Mouse (Mus musculus) liver, embryonic 14.5 days (tissue): Measurements from ENCODE around the gene Crb3. TPM values are rescaled to one million over a fixed set of nuclear protein-coding genes. Genes with fewer than 3 reads are reported as not detected.

Experiments used
- ATAC-seq: fragments of 200-750 bp; cut with Nextera tagmentation; 2 replicates; pipeline ENCODE4 v1.8.0; 2017; ENCODE audit warnings: moderate number of reproducible peaks, mild to moderate bottlenecking, moderate library complexity; ENCODE audit not compliant: insufficient read depth
- DNase-seq, 3 experiments: peaks; one replicate each; pipeline ENCODE4 v3.0.0-alpha.2; 2012 to 2013; ENCODE audit warnings: low read depth in 3 of 3, low spot score in 3 of 3
- H3K27ac ChIP-seq: fragments of 300-500 bp; sonication (generic); 2 replicates; pipeline ENCODE4 v1.5.1; 2014; ENCODE audit warnings: moderate library complexity, mild to moderate bottlenecking, control low read depth, inconsistent platforms
- H3K27me3 ChIP-seq: fragments of 300-500 bp; sonication (generic); 2 replicates; pipeline ENCODE4 v1.6.1; 2014; ENCODE audit warnings: mild to moderate bottlenecking, low read length, moderate library complexity; ENCODE audit not compliant: control insufficient read depth, insufficient read depth
- H3K36me3 ChIP-seq: fragments of 300-500 bp; sonication (generic); replicated peaks from 2 replicates; pipeline ENCODE4 v1.6.1; 2014; ENCODE audit warnings: low read depth; ENCODE audit not compliant: control insufficient read depth, insufficient read depth
- H3K4me1 ChIP-seq, 2 experiments: fragments of 200-500 bp in 1 of 2; fragments of 300-500 bp in 1 of 2; sonication (generic) in 1 of 2; replicated peaks; 2 replicates each; pipeline ENCODE4 v1.6.1; 2012 to 2014; ENCODE audit warnings: antibody characterized with exemption in 1 of 2, inconsistent platforms in 1 of 2, low read length in 1 of 2; ENCODE audit not compliant: control insufficient read depth in 2 of 2, insufficient read depth in 2 of 2
- H3K4me2 ChIP-seq: fragments of 300-500 bp; sonication (generic); 2 replicates; pipeline ENCODE4 v1.6.1; 2014; ENCODE audit warnings: low read depth, mild to moderate bottlenecking, control low read depth, moderate library complexity
- H3K4me3 ChIP-seq, 2 experiments: fragments of 200-500 bp in 1 of 2; fragments of 300-500 bp in 1 of 2; sonication (generic) in 1 of 2; 2 replicates each; pipeline ENCODE4 v1.5.1; 2012 to 2014; ENCODE audit warnings: low read depth in 2 of 2, low read length in 2 of 2, mild to moderate bottlenecking in 2 of 2, control low read depth in 1 of 2, inconsistent platforms in 1 of 2, moderate library complexity in 1 of 2; ENCODE audit not compliant: insufficient read depth in 1 of 2
- H3K9ac ChIP-seq: fragments of 300-500 bp; sonication (generic); replicated peaks from 2 replicates; pipeline ENCODE4 v1.6.1; 2014; ENCODE audit warnings: mild to moderate bottlenecking, control low read depth, moderate library complexity
- H3K9me3 ChIP-seq: fragments of 300-500 bp; sonication (generic); 2 replicates; pipeline ENCODE4 v1.6.1; 2016; ENCODE audit warnings: low read length, mixed read lengths; ENCODE audit not compliant: control insufficient read depth
- CTCF ChIP-seq: IDR thresholded peaks from 2 replicates; pipeline ENCODE4 v1.5.1; 2016; ENCODE audit warnings: antibody characterized with exemption, low read depth, control low read depth
- EP300 ChIP-seq: IDR thresholded peaks from 2 replicates; pipeline ENCODE4 v1.6.1; 2016; ENCODE audit warnings: antibody characterized with exemption, low read depth
- WGBS: fragments of 180-500 bp; shearing (Covaris S2); extraction: QIAGEN DNeasy Blood & Tissue Kit; methylation state at CpG from one replicate; pipeline ENCODE4 v1.1.7; 2014; ENCODE audit not compliant: insufficient replicate concordance; 5-methylcytosine and 5-hydroxymethylcytosine counted together
- polyA plus RNA-seq, 2 experiments: library from polyadenylated mRNA; depleted of rRNA in 1 of 2; stranded (reverse) in 1 of 2; unstranded in 1 of 2; fragments of >200 nt; fragmentation: Nextera tagmentation in 1 of 2; extraction: Ambion mirVana in 1 of 2; gene quantifications; 2 replicates each; pipeline versions ENCODE4 v1.2.1 to v1.2.3; 2012 to 2014

Crb3 gene
- polyA plus RNA-seq, 2 experiments, result 4.4 to 6.1 TPM

DNA sequence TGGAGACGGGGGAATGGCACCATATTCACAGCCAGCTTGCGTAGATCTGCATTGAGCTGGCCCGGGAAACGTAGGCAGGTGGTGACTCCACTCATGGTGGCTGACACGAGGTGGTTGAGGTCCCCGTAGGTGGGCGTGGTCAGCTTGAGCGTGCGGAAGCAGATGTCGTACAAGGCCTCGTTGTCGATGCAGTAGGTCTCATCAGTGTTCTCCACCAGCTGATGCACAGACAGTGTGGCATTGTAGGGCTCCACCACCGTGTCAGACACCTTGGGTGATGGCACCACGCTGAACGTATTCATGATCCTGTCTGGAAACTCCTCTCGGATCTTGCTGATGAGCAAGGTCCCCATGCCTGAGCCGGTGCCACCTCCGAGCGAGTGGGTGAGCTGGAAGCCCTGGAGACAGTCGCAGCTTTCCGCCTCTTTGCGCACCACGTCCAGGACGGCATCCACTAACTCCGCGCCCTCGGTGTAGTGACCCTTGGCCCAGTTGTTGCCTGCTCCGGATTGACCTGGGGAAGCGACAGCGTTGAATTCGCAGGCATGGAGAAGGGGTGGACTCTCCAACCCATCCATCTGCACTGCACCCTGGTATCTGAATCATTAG is 22.4 kb downstream of the Crb3 start:
- DNase-seq, result no peak
- no peak for TF ChIP-seq EP300
- TF ChIP-seq CTCF, result no peak
- 82% methylated on average over 31 of the region's 31 CpGs for WGBS
- H3K9me3 ChIP-seq, result no peaks in the 10 kb centered on the region
- H3K4me2 ChIP-seq, result no peak overlapping the region
- H3K36me3 ChIP-seq, result no peaks in the 10 kb centered on the region
- no peaks in the 10 kb centered on the region; a peak in 1 of 4 replicates for H3K4me1 ChIP-seq
- no peak overlapping the region for H3K4me3 ChIP-seq
- H3K27me3 ChIP-seq, result no peaks in the 10 kb centered on the region
- no peak overlapping the region for H3K9ac ChIP-seq
- no peak overlapping the region for H3K27ac ChIP-seq
- no peak for ATAC-seq

DNA sequence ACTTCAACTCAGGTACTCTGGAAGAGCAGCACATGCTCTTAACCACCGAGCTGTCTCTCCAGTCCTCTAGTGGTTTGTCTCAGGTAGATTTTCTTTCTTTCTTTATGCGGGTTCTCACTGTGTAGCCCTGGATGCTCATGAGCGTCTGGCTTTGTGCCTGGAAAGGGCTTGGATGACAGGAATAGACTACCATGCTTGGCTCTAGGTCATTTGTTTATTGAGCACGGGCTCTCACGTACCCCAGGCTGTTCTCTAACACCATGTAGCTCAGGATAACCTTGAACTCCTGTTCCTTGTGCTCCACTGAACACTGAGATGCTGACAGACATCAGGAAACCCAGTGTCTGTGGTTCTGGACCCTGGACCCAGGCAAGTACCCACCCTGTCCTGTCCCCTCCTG is 23.6 kb downstream of the Crb3 start:
- TF ChIP-seq CTCF, result no peak
- H3K4me1 ChIP-seq, result no peaks in the 10 kb centered on the region; a peak in 1 of 4 replicates
- WGBS, result 53% methylated on average over 5 of the region's 5 CpGs
- no peak overlapping the region for H3K4me2 ChIP-seq
- no peak overlapping the region for H3K27ac ChIP-seq
- ATAC-seq (no peak), DNase-seq (no peak)
- H3K36me3 ChIP-seq, result no peaks in the 10 kb centered on the region
- no peaks in the 10 kb centered on the region for H3K9me3 ChIP-seq
- peaks cover 8% of the 10 kb centered on the region for H3K27me3 ChIP-seq
- H3K9ac ChIP-seq, result no peak overlapping the region
- no peak overlapping the region for H3K4me3 ChIP-seq

- Histone ChIP-seq H3K36me3 (no peaks in the 10 kb centered on the region), H3K4me3 (no peak overlapping the region), H3K9ac (no peak overlapping the region), H3K9me3 (no peaks in the 10 kb centered on the region), H3K4me2 (no peak overlapping the region), H3K27me3 (peaks cover 17% of the 10 kb centered on the region), H3K4me1 (no peaks in the 10 kb centered on the region), H3K27ac (no peak overlapping the region)
- TF ChIP-seq CTCF (no peak), EP300 (no peak)
- no peak for ATAC-seq
- 72% methylated on average over 11 of the region's 11 CpGs for WGBS
- DNase-seq, result no peak
Measured at GRCm38 (mm10) chr17:57085970-57086757, 27.3 kb downstream of the Crb3 start.

DNA sequence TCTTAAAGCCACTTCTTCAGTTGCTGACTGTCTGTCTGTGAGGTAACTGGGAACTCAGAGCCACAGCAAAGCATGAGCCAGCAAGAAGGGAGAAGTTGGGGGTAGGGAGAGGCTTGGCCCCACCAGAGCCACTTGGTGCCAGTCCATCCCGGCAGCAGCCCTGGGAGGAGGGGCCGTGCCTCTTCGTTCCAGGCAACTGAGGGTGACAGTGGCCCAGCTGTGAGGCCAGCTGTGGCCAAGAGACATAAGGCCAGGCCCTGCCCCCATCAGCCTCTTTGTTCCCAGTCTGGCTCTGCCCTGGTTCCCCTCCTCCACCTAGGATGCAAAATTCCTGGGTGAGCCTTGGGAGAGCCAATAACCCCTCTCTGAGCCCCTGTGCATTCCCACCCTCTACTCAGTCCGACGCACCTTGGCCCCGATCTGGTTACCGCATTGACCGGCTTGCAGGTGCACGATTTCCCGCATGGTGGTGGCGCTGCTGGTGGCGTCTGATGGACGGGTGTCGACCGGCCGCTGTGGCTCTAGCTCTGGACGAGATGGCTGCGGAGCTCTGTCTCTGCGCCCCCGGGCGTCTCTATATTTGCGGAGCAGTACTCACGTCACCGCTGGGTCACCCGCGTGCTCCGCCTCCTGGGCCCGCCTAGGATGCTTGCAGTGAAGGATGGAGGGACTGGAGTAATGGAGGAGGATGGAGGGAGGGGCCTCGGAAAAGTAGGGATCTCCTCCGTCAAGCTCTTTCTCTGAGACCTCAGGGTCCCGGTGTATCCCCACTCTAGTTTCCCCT is 28.3 kb downstream of the Crb3 start, which contains the start of gene Tubb4a:
Tubb4a (minus strand) TSS at position 734 of the 784 bp plus-strand sequence.
- Histone ChIP-seq H3K4me3 (no peak within 1 kb of the TSS), H3K4me1 (no peaks in the 10 kb centered on the region), H3K27ac (no peak within 1 kb of the TSS), H3K36me3 (no peaks in the 10 kb centered on the region), H3K4me2 (no peak within 1 kb of the TSS), H3K9ac (no peak within 1 kb of the TSS), H3K9me3 (no peaks in the 10 kb centered on the region), H3K27me3 (peaks cover 17% of the 10 kb centered on the region)
- 6% methylated on average over 31 of the region's 31 CpGs for WGBS
- DNase-seq (no peak), ATAC-seq (no peak)
- no peak for TF ChIP-seq EP300
- no peak for TF ChIP-seq CTCF

DNA sequence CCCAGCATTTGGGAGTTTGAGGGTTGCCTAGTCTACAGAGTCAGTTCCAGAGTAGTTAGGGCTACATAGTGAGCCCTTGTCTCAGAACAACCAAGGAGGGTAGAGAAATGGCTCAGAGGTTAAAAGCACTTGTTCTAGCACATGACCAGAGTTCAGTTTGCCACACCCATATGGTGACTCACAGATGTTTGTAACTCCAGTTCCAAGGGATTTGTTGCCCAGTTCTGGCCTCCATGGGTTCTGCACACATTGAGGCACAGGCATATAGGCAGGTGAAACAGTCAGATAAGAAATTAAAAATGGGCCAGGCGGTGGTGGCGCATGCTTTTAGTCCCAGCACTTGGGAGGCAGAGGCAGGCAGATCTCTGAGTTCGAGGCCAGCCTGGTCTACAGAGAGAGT is 35.3 kb downstream of the Crb3 start:
- Histone ChIP-seq H3K36me3 (no peaks in the 10 kb centered on the region), H3K4me1 (peaks cover 0 to 6% of the 10 kb centered on the region in 2 experiments; a peak in 1 of 4 replicates), H3K27ac (no peak overlapping the region), H3K4me3 (no peak overlapping the region), H3K9me3 (no peaks in the 10 kb centered on the region), H3K27me3 (no peaks in the 10 kb centered on the region; the same call in 1 of the 2 replicates), H3K9ac (no peak overlapping the region), H3K4me2 (no peak overlapping the region)
- ATAC-seq (peak; percentile 13; the same call in 1 of the 2 replicates), DNase-seq (no peak)
- WGBS, result 52% methylated on average over 3 of the region's 3 CpGs
- TF ChIP-seq EP300 (no peak), CTCF (no peak)
